Mouse (Mus musculus) urinary bladder, postnatal 10 days (tissue): ENCODE measurements at regions not wholly inside any gene's neighbourhood (a gene's known extent, or its start where the extent isn't known, plus 50 kb on each side); places are given as distances from the start of the nearest gene placed in this dataset.

Experiments used
- DNase-seq: peaks from one replicate; pipeline ENCODE4 v3.0.0; 2022; ENCODE audit warnings: low spot score

DNA sequence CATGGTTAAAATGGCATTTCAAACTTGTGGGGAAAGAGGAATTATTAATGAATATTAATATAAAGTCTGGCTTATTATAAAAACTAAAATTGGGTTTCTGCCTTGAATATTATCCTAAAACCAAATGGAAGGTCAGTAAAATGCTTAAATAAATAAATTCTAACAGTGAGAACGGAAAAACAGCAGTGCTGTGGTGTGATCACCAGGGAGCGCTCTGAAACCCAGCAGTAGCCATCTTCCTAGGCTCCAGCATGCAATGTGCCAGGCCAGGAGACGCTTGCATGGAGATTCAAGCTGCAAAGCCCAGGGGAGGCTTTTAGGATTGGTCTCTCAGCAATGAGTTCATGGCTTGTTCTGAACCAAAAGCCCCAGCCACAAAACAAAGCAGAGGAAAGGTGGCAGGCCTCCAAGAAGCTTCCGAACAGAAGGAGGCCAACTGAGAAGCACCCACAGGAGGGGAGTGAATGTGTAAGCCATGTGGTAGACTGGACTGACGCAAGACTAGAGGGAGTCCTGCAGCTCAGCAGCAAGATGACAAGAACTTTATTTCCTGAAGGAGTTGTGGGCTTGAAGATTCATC is 52.3 kb upstream of the Bace2 start:
- no peak for DNase-seq
